Comparison of ENCODE assay signal across 14 mouse cellular contexts in genomic region chr17:15325976-15326842, GRCm38 (mm10). TPM values are rescaled to one million over a fixed set of nuclear protein-coding genes. Genes with fewer than 3 reads are reported as not detected.
DNase-seq lines count a peak whose midpoint lies in the region; ATAC-seq and TF ChIP-seq lines count a peak whose summit lies in the region.
"Had no signal": no experiment of that assay in that cellular context is flagged by ENCODE, and none has a peak within 500 bp of the region (broad histone marks: within the 10 kb centered on the region; RNA-seq: fewer than 3 reads in every experiment).

No protein-coding gene starts in this region.

- no peaks in the 10 kb centered on the region for H3K36me3 ChIP-seq in limb, embryonic 13.5 days
- H3K36me3 ChIP-seq in limb, embryonic 10.5 days, result no peaks in the 10 kb centered on the region
- no peaks in the 10 kb centered on the region for H3K36me3 ChIP-seq in stomach, postnatal 0 days (ENCODE audit: control insufficient read depth, insufficient read depth, low read length)
- H3K36me3 ChIP-seq: liver, embryonic 13.5 days had no signal

- no peak overlapping the region for H3K4me3 ChIP-seq in limb, embryonic 13.5 days
- H3K4me3 ChIP-seq in limb, embryonic 10.5 days, result no peak overlapping the region
- H3K4me3 ChIP-seq in stomach, postnatal 0 days (ENCODE audit: low read depth, low read length), result no peak overlapping the region
- H3K4me3 ChIP-seq: erythroblast, embryonic 14.5 days; left cerebral cortex, adult 2 months; liver, embryonic 13.5 days had no signal

- peak; percentile 33 for TF ChIP-seq CTCF in stomach, postnatal 0 days (IDR thresholded peaks at IDR 0.05; ENCODE audit: low read depth)

- DNase-seq in limb, embryonic 10.5 days (ENCODE audit: low spot score), result no peak
- DNase-seq in kidney, adult 8-10 months, result peak; percentile 9 to 31
- DNase-seq in lung, adult 18-20 months, result peak; percentile 26 to 37
- DNase-seq in stomach, postnatal 0 days (ENCODE audit: low spot score), result no peak
- DNase-seq in frontal cortex, postnatal 36 days (ENCODE audit: low spot score in 2 of 2), result no peak
- no peak for DNase-seq in testis, postnatal 14 days (ENCODE audit: low spot score)
- DNase-seq in thymus, adult 18-20 months, result no peak
- DNase-seq: liver, embryonic 13.5 days; retina, postnatal 1 day; thymus, postnatal 14 days had no signal

- H3K4me2 ChIP-seq in limb, embryonic 13.5 days (replicated peaks), result no peak overlapping the region
- no peak overlapping the region for H3K4me2 ChIP-seq in stomach, postnatal 0 days (replicated peaks; ENCODE audit: low read depth)
- H3K4me2 ChIP-seq: liver, embryonic 13.5 days; midbrain, embryonic 11.5 days had no signal

- WGBS in limb, embryonic 13.5 days, result 74% methylated on average over 10 of the region's 10 CpGs
- 78% methylated on average over 10 of the region's 10 CpGs for WGBS in limb, embryonic 10.5 days
- 47% methylated on average over 10 of the region's 10 CpGs for WGBS in stomach, postnatal 0 days

- H3K9ac ChIP-seq in limb, embryonic 13.5 days, result no peak overlapping the region
- H3K9ac ChIP-seq in stomach, postnatal 0 days (ENCODE audit: low read length), result no peak overlapping the region
- H3K9ac ChIP-seq: liver, embryonic 13.5 days had no signal

- H3K4me1 ChIP-seq in limb, embryonic 13.5 days, result 0 out of 2 replicates have a peak, but pooled peaks cover 3% of the 10 kb centered on the region
- H3K4me1 ChIP-seq in limb, embryonic 10.5 days, result peaks cover 6% of the 10 kb centered on the region; the same call in 1 of the 2 replicates
- H3K4me1 ChIP-seq in stomach, postnatal 0 days (replicated peaks; ENCODE audit: control insufficient read depth, insufficient read depth), result peaks cover 6% of the 10 kb centered on the region
- H3K4me1 ChIP-seq: liver, embryonic 13.5 days had no signal

- H3K27ac ChIP-seq in limb, embryonic 13.5 days, result 0 out of 2 replicates have a peak overlapping the region, but pooled peaks have one; percentile 1
- H3K27ac ChIP-seq in limb, embryonic 10.5 days, result no peak overlapping the region
- no peak overlapping the region; the same call in 1 of the 2 replicates for H3K27ac ChIP-seq in stomach, postnatal 0 days (replicated peaks)
- H3K27ac ChIP-seq: left cerebral cortex, adult 2 months; liver, embryonic 13.5 days had no signal

- no peaks in the 10 kb centered on the region for H3K27me3 ChIP-seq in limb, embryonic 13.5 days
- no peaks in the 10 kb centered on the region for H3K27me3 ChIP-seq in limb, embryonic 10.5 days (ENCODE audit: low read depth, poor library complexity, severe bottlenecking)
- no peaks in the 10 kb centered on the region for H3K27me3 ChIP-seq in stomach, postnatal 0 days (ENCODE audit: control insufficient read depth, insufficient read depth, low read length)
- H3K27me3 ChIP-seq: liver, embryonic 13.5 days had no signal

- no peaks in the 10 kb centered on the region for H3K9me3 ChIP-seq in limb, embryonic 13.5 days
- no peaks in the 10 kb centered on the region for H3K9me3 ChIP-seq in limb, embryonic 10.5 days (replicated peaks)
- no peaks in the 10 kb centered on the region for H3K9me3 ChIP-seq in stomach, postnatal 0 days (ENCODE audit: control insufficient read depth, low read length)
- H3K9me3 ChIP-seq: liver, embryonic 13.5 days had no signal

- no peak for TF ChIP-seq EP300 in stomach, postnatal 0 days (optimal IDR thresholded peaks at IDR 0.05)

- no peak; the same call in 1 of the 2 replicates for ATAC-seq in limb, embryonic 13.5 days (ENCODE audit: low FRiP score, low read depth)
- peak; percentile 60 for ATAC-seq in stomach, postnatal 0 days (ENCODE audit: low FRiP score, low TSS enrichment)

RNA-seq across cellular contexts. Expression of gene Dll1, which starts 50.5 kb away (rescaled TPM):
- polyA plus RNA-seq in limb, embryonic 13.5 days (2015; fragmentation: Nextera tagmentation; extraction: Ambion mirVana), result 7.0 and 7.1 TPM in 2 replicates
- 1.8 and 3.0 TPM in 2 replicates for polyA plus RNA-seq in limb, embryonic 10.5 days (2016; fragmentation: Nextera tagmentation; extraction: Ambion mirVana)
- polyA plus RNA-seq in stomach, postnatal 0 days (2015; fragmentation: Nextera tagmentation; extraction: Ambion mirVana), result 3.5 and 4.4 TPM in 2 replicates

Comparison
In these comparisons a context has a peak if more than half of its experiments do, and no peak if none do; other contexts are left out.
1. DNase-seq: peak in kidney, adult 8-10 months (2 of 2) and lung, adult 18-20 months (2 of 2); none in limb, embryonic 10.5 days (single experiment), stomach, postnatal 0 days (single experiment), frontal cortex, postnatal 36 days (0 of 2), testis, postnatal 14 days (single experiment) and thymus, adult 18-20 months (0 of 2).